ENCODE assay signal across 8 mouse cellular contexts in genomic region chr4:108339277-108339690, GRCm38 (mm10). TPM values are rescaled to one million over a fixed set of nuclear protein-coding genes. Genes with fewer than 3 reads are reported as not detected.
DNase-seq lines count a peak whose midpoint lies in the region; ATAC-seq and TF ChIP-seq lines count a peak whose summit lies in the region.

No protein-coding gene starts in this region.

- WGBS in intestine, postnatal 0 days: 18% methylated on average over 4 of the region's 4 CpGs
- 14% methylated on average over 4 of the region's 4 CpGs for WGBS in stomach, embryonic 16.5 days

- no peak overlapping the region for H3K27ac ChIP-seq in intestine, postnatal 0 days (ENCODE audit: low read depth, low read length)
- H3K27ac ChIP-seq in stomach, embryonic 16.5 days (ENCODE audit: low read length): no peak overlapping the region

- no peaks in the 10 kb centered on the region for H3K27me3 ChIP-seq in intestine, postnatal 0 days (replicated peaks; ENCODE audit: control insufficient read depth, insufficient read depth, low read length)
- no peaks in the 10 kb centered on the region for H3K27me3 ChIP-seq in stomach, embryonic 16.5 days (ENCODE audit: control insufficient read depth, insufficient read depth, low read length)

- peaks cover 30% of the 10 kb centered on the region for H3K36me3 ChIP-seq in intestine, postnatal 0 days (ENCODE audit: control insufficient read depth, insufficient read depth)
- H3K36me3 ChIP-seq in stomach, embryonic 16.5 days (ENCODE audit: control insufficient read depth, insufficient read depth, low read length): no peaks in the 10 kb centered on the region; the same call in 1 of the 2 replicates

- H3K9me3 ChIP-seq in intestine, postnatal 0 days (ENCODE audit: control insufficient read depth): no peaks in the 10 kb centered on the region
- H3K9me3 ChIP-seq in stomach, embryonic 16.5 days (replicated peaks; ENCODE audit: control insufficient read depth, low read length): no peaks in the 10 kb centered on the region

- H3K4me2 ChIP-seq in intestine, postnatal 0 days (replicated peaks; ENCODE audit: low read depth): no peak overlapping the region
- no peak overlapping the region for H3K4me2 ChIP-seq in stomach, embryonic 16.5 days (ENCODE audit: low read depth, low read length)

- DNase-seq in 416B (ENCODE audit: low read depth) (peak; percentile 80), NIH3T3 (ENCODE audit: low read depth) (peak; percentile 81), liver (peak; percentile 41)
- DNase-seq in cerebellum, postnatal 10 days: peak; percentile 87 to 91
- DNase-seq in frontal cortex, postnatal 25 days (ENCODE audit: low spot score in 2 of 2): peak; percentile 36 to 44
- DNase-seq in naive thymus-derived CD4-positive, alpha-beta T cell, adult 2 months (ENCODE audit: low read depth): peak; percentile 79

- peak; percentile 90 for TF ChIP-seq CTCF in intestine, postnatal 0 days (IDR thresholded peaks at IDR 0.05; ENCODE audit: low read depth)

- H3K9ac ChIP-seq in intestine, postnatal 0 days (ENCODE audit: low read depth, low read length): no peak overlapping the region
- H3K9ac ChIP-seq in stomach, embryonic 16.5 days (ENCODE audit: low read length): no peak overlapping the region

- ATAC-seq in intestine, postnatal 0 days: peak; percentile 48; the same call in 1 of the 2 replicates
- ATAC-seq in stomach, embryonic 16.5 days (ENCODE audit: insufficient read depth, low FRiP score): peak; percentile 69

- H3K4me1 ChIP-seq in intestine, postnatal 0 days (replicated peaks; ENCODE audit: control insufficient read depth, insufficient read depth, low read length): no peaks in the 10 kb centered on the region
- H3K4me1 ChIP-seq in stomach, embryonic 16.5 days (ENCODE audit: control insufficient read depth, insufficient read depth, low read length): peaks cover 17% of the 10 kb centered on the region

- no peak overlapping the region for H3K4me3 ChIP-seq in intestine, postnatal 0 days (ENCODE audit: low read depth, low read length)
- no peak overlapping the region for H3K4me3 ChIP-seq in stomach, embryonic 16.5 days (replicated peaks; ENCODE audit: low read length)

RNA-seq across cellular contexts. Expression of gene Coa7, which starts 11.3 kb away (rescaled TPM):
- 83.6 and 91.4 TPM in 2 replicates for polyA plus RNA-seq in intestine, postnatal 0 days (2015; fragmentation: Nextera tagmentation; extraction: Ambion mirVana)
- polyA plus RNA-seq in stomach, embryonic 16.5 days (2015; fragmentation: Nextera tagmentation; extraction: Ambion mirVana): 45.6 and 55.2 TPM in 2 replicates

RNA-seq across cellular contexts. Expression of gene Zyg11b, which starts 38.4 kb away (rescaled TPM):
- 4.0 and 4.3 TPM in 2 replicates for polyA plus RNA-seq in intestine, postnatal 0 days (2015; fragmentation: Nextera tagmentation; extraction: Ambion mirVana)
- 10.3 and 10.5 TPM in 2 replicates for polyA plus RNA-seq in stomach, embryonic 16.5 days (2015; fragmentation: Nextera tagmentation; extraction: Ambion mirVana)

RNA-seq across cellular contexts. Expression of gene Shisal2a, which starts 43.9 kb away (rescaled TPM):
- polyA plus RNA-seq in intestine, postnatal 0 days (2015; fragmentation: Nextera tagmentation; extraction: Ambion mirVana): 0.50 and 0.55 TPM in 2 replicates
- polyA plus RNA-seq in stomach, embryonic 16.5 days (2015; fragmentation: Nextera tagmentation; extraction: Ambion mirVana): 1.2 and 1.4 TPM in 2 replicates
